Mouse (Mus musculus): ENCODE data around the gene Pou3f3. TPM values are rescaled to one million over a fixed set of nuclear protein-coding genes. Genes with fewer than 3 reads are reported as not detected.

Pou3f3 gene
- polyA plus RNA-seq, 2 experiments: 0.77 to 3.2 TPM

DNA sequence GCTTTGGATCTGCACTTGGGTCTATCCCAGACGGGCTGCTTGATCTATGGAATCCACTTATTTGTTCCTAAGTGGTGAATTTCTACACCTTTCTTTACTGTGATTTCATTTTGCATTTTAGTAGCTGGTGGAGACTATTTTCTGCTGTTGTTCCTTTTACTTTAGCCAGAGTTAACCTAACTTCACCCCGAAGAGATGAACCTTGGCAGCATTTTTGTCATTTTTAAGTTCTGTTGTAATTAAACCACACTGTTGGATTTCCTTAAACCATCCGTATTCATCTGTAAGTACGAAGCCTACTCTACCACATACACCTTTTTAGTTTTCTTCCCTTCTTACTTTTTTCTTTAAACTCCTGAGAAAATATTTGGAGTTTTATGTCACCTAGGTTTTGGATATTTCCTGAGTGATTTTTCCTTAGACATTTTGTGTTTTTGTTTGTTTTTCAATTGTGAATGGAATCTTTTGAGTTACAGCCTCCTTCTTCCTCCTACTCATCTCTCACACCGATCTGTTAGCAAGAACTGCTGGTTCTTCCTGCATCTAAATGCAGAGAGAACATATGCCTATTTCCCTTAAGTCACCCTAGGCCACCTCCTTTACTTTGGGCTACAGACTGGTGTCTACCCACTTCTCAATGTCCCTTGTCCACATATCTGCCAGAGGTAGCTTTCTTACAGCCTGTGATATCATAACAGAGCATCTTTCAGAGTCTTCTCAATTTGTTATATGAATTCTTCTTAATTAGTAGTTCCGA, 54.1 kb downstream of the Pou3f3 start:
- no peak for TF ChIP-seq POLR2A (IDR thresholded peaks at IDR 0.05; ENCODE audit: borderline replicate concordance, extremely low read depth, insufficient read depth, insufficient read length)
- H3K27ac ChIP-seq (replicated peaks; ENCODE audit: low read depth, low read length): no peak overlapping the region
- no peaks in the 10 kb centered on the region for H3K36me3 ChIP-seq (ENCODE audit: control insufficient read depth, insufficient read depth, low read length)
- DNase-seq (ENCODE audit: low spot score) (no peak), ATAC-seq (ENCODE audit: low FRiP score, low read depth) (no peak)
- 74% methylated on average over 6 of the region's 6 CpGs for WGBS
- H3K9ac ChIP-seq (ENCODE audit: low read depth, low read length, severe bottlenecking): no peak overlapping the region
- H3K27me3 ChIP-seq (ENCODE audit: control insufficient read depth, insufficient read depth, low read length): no peaks in the 10 kb centered on the region
- H3K4me2 ChIP-seq (replicated peaks; ENCODE audit: low read depth, low read length, severe bottlenecking): no peak overlapping the region
- H3K4me3 ChIP-seq (replicated peaks; ENCODE audit: low read length): no peak overlapping the region
- no peaks in the 10 kb centered on the region for H3K9me3 ChIP-seq (ENCODE audit: control insufficient read depth, low read length)
- no peaks in the 10 kb centered on the region for H3K4me1 ChIP-seq (ENCODE audit: control insufficient read depth, insufficient read depth, low read length)

Other genes starting within 250 kb of the Pou3f3 start
- gene Mrps9, start 155.5 kb downstream of the Pou3f3 start, polyA plus RNA-seq (2012; rRNA removed): 43.3 and 53.0 TPM in 2 replicates
- gene Mrps9, start 155.5 kb downstream of the Pou3f3 start, polyA plus RNA-seq (2014; fragmentation: Nextera tagmentation; extraction: Ambion mirVana): 47.1 and 49.3 TPM in 2 replicates

Measured in limb, embryonic 14.5 days (tissue).